Mouse (Mus musculus) B cell, adult 2 months (primary cell): ENCODE data around the gene Usp33.

Source experiments
- DNase-seq, 2 experiments: peaks; one replicate each; pipeline ENCODE4 v3.0.0; 2022

Usp33 gene

GRCm38 (mm10) chr3:152402671-152403066 lies 56.4 kb downstream of the Usp33 start:
- no peak for DNase-seq

GRCm38 (mm10) chr3:152403827-152404226 lies 57.5 kb downstream of the Usp33 start:
- no peak for DNase-seq

GRCm38 (mm10) chr3:152405420-152405819 lies 59.1 kb downstream of the Usp33 start:
- no peak for DNase-seq

GRCm38 (mm10) chr3:152405978-152406640 lies 59.8 kb downstream of the Usp33 start:
- DNase-seq = no peak

- no peak for DNase-seq
Observed at GRCm38 (mm10) chr3:152410980-152411551, 64.8 kb downstream of the Usp33 start.

- DNase-seq = no peak
Observed at GRCm38 (mm10) chr3:152412362-152412761, 66.1 kb downstream of the Usp33 start.

GRCm38 (mm10) chr3:152428925-152429324 lies 82.6 kb downstream of the Usp33 start:
- DNase-seq = no peak

- no peak for DNase-seq
Observed at GRCm38 (mm10) chr3:152432677-152433076, 86.4 kb downstream of the Usp33 start.

GRCm38 (mm10) chr3:152435590-152435989 lies 89.3 kb downstream of the Usp33 start:
- no peak for DNase-seq

GRCm38 (mm10) chr3:152438068-152438467 lies 91.8 kb downstream of the Usp33 start:
- DNase-seq = no peak

- no peak for DNase-seq
Observed at GRCm38 (mm10) chr3:152442795-152443194, 96.5 kb downstream of the Usp33 start.
